Mouse (Mus musculus): ENCODE results near the gene Med11. TPM values are rescaled to one million over a fixed set of nuclear protein-coding genes. Genes with fewer than 3 reads are reported as not detected.
A peak's percentile ranks its signal among the peaks of the same experiment; 100 is the strongest.
"Not testable (repeated sequence)": the region's sequence is repeated elsewhere in the genome, so short reads cannot be mapped to it uniquely, and the experiment has no call there.

The Med11 gene
- polyA plus RNA-seq, 1 experiment: 17.3 TPM

DNA sequence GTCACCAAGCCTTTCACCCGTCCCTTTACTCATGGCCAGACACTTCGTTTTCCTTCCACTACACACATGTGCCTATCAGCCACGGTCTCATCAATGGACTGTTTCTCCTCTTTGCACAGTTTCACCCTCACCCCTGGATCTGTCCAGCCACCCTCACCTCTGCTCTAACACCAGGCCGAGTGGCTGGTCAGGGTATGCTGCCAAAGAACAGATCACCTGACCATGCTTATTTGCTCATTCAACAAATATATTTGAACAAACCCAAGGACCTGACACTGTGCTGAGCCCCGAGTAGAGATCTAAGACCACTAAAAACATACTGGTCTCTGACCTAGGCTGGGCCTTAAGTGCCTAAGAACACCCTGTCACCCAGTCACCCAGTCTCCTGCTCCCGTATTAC, 7.1 kb upstream of the Med11 start:
- DNase-seq (ENCODE audit: extremely low spot score in 1 of 2, low spot score in 1 of 2): no peak

DNA sequence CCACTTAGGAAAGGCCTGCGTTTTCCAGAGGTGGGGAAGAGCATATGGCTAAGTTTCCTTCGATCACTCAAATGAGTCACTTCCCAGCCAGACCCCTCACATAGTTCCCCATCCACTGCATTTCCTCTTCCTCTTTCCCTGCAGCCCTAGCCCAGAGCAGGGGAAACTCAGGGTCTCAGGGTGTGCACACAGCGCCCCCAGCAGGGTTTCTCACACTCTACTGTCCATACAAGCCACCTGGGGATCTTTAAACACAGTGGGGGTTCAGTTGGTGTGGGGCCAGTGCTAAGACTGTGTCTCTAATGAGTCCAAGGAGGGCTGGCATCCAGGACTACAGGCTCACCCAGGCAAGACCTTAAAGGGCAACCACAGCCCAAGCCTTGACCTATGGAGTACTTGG, 5.0 kb upstream of the Med11 start:
- DNase-seq (ENCODE audit: extremely low spot score in 1 of 2, low spot score in 1 of 2): no peak

DNA sequence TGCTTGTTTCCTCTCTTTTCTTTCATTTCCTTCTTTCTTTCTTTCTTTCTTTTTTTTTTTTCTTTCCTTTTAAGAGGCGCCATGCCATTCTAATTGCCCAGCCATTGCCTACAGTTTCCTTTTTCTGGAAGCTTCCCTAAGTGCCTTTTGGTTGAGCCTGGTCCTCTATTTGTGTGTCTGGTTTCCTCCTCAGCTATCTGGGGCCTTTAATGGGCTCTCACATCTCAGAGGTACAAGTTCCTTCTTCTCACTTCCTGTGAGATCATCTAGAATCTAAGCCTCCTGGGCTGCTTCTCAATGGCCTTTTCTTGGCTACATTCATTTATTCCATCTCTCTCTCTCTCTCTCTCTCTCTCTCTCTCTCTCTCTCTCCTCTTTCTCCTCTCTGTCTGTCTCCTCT, 4.3 kb upstream of the Med11 start:
- DNase-seq (ENCODE audit: extremely low spot score in 1 of 2, low spot score in 1 of 2): no peak

DNA sequence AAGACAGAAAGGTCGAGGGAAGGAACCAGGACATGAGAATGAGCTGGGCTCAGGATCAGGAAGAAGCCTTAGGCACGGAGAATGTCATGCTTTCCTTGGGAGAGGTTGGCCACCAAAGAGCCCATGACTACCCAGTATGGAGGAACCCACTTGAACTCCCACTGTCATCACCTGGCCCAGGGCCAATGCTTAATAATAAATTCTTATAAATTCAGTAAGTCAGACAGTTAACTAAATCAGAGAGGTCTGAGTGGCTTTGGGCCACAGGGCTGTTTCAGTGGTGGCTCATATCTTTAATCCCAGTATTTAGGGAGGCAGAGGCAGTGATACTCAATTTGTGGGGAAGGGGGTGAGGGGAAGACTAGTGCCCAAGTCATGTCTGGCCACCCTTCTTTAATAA, 793 bp upstream of the Med11 start:
- no peak for DNase-seq (ENCODE audit: extremely low spot score in 1 of 2, low spot score in 1 of 2)

DNA sequence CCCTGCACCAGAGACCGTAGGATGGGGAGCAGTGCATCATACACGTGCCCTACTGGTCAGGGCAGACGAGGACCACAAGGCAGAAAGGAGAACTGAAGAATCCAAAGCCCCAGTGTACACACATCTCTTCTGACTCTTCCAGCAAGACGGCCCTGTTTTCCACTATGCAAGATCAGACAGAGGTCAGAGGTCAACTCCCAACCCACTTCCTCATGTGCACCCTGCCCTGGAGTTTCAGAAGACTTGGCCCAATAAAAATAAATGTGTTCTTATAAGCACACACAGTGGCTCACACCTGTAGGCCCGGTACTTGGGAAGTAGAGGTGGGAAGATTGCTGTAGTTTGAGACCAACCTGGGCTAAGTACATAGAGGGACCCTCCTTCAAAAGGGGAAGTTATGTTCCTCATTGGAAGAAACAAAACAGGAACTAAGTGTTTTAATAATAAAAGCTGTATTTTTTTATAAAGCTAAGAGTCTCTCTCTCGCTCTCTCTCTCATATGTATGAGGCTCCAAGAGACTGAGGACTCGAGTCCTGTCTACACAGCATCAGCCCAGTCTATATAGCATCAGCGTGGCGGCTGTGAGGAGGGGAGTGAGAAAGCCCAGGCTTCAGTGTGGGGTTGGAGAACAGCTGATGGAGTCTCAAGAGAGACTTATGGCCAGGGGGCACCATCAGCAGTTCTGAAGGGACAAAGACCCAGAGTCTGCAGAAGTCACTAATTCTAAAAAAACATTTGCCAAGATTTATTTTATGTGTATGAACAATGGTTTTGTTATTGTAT, 1.7 kb downstream of the Med11 start:
- DNase-seq (ENCODE audit: extremely low spot score in 1 of 2, low spot score in 1 of 2): no peak

DNA sequence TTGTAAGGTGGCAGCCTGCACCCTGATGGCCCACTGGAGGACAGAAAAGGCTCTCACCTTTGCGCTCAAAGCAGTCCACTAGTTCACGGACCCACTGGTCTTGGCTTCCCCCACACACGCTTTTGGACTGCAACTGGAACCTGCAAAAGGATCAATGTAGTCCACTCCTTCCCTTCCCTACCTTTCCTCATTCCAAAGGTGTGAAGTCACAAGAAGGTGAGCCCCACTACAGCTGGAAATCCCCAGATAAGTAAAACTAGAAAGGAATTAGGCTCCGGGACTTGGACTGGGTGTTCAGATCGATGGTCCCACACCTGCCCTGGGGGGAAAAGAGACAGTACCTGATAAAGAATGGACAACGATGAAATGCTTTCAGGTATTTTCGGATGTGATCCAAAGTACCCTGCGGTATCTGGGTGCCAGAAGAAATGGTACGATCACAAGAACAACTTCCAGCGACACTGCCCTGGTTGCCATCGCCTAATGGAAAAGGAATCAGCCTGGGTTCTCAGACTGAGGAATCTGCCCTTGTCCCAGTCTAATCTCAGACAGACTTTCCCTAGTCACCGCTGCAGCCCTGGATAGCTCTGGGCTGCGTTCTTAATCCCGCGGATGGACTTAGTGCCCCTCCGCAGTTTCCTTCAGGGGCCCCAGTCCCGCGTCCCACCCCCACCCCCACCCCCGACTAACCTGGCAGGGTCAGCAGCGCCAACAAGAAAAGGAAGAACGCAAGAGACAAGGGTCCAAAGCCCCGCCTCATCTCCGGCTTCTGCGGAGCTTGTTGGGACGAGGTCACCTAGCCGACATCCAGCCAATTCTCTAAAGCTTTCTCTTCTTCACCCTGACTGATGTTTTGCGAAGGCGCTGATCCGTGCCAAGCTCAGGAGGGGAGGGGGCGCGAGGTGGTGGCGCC, 7.2 kb downstream of the Med11 start, which contains the start of gene Zmynd15:
Zmynd15 (plus strand) TSS at position 746 of the 913 bp plus-strand sequence.
- no peak for DNase-seq (ENCODE audit: extremely low spot score in 1 of 2, low spot score in 1 of 2)

DNA sequence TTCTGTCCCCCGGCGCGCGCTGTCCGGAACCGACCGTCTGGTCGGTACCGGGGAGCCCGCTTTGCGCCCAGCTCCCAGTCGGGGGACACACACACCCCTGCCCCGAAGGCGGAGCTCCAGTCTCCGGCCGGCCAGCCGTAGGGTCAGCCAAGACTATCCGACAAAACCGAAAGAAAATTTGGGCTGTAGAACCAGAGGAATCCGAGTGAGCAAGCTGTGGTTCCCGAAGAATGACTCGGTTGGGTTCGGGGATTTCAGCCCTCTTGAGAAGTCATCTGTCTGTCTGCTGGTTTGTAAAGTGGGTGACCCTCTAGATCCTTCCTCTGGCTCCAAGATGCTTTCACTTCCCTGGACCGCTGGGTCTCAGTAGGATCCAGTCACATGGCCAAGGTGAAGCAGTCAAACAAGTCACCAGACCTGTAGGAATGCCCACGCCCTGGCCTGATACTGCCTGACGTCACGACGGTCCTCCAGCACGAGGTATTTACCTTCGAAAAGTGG, 7.9 kb downstream of the Med11 start, which contains the start of gene Cxcl16:
Cxcl16 (minus strand) TSS at position 384 of the 501 bp plus-strand sequence.
- DNase-seq (ENCODE audit: extremely low spot score in 1 of 2, low spot score in 1 of 2): no peak

DNA sequence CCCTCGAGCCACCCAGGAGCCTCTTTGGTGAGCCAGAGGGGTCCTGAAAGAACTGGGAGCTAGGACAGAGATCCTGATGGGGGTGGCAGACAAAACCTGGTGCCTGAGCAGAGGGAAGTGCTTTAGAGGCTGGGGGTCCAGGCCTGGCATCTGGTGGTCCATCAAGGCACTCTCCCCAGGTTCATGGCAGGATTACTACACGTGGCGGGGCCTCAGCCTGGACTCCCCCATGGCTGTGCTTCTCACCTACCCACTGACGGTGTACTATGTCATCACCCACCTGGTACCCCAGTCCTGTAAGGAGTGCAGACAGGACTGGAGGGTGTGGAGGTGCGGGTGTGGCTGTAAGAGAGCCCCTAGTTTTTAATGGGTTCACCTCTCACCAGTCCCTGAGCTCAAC, 12.3 kb downstream of the Med11 start:
- no peak for DNase-seq (ENCODE audit: extremely low spot score in 1 of 2, low spot score in 1 of 2)

DNA sequence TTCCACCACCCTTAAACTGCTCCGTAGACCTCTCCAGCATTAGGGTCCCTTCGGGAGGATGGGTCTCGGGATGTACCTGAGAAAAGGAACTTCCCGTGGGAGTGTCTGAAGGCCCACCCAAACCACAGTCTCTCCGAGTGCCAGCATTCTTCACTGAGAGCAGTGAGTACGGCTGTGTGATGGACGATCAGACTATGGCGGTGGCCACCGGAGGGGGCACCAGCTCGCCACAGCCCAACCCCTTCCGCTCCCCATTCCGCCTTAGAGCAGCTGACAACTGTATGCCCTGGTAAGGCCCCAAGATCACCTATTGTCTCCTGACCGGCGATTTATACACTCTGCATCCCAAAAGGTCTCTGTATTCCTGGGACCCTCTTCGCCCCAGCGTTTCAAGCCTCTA, 13.5 kb downstream of the Med11 start:
- DNase-seq (ENCODE audit: extremely low spot score in 1 of 2, low spot score in 1 of 2): no peak

DNA sequence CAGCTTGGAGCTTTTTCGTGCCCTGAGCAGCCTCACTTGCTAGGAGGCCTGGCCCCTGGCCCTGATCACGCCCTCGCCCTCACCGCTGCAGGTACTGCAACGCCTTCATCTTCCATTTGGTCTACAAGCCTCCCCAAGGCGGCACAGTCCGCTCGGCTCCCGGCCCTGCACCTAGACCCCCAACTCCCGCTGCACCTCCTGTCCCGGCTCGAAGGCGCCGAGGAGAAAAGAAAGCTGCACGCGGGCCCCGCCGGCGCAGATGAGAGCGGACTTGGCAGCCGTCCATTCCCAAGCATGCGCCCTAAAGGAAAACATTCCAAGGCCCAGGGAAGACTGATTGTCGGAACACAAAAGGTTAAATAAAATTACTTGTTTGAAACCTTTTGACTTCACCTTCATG, 14.1 kb downstream of the Med11 start:
- DNase-seq (ENCODE audit: extremely low spot score in 1 of 2, low spot score in 1 of 2): no peak

DNA sequence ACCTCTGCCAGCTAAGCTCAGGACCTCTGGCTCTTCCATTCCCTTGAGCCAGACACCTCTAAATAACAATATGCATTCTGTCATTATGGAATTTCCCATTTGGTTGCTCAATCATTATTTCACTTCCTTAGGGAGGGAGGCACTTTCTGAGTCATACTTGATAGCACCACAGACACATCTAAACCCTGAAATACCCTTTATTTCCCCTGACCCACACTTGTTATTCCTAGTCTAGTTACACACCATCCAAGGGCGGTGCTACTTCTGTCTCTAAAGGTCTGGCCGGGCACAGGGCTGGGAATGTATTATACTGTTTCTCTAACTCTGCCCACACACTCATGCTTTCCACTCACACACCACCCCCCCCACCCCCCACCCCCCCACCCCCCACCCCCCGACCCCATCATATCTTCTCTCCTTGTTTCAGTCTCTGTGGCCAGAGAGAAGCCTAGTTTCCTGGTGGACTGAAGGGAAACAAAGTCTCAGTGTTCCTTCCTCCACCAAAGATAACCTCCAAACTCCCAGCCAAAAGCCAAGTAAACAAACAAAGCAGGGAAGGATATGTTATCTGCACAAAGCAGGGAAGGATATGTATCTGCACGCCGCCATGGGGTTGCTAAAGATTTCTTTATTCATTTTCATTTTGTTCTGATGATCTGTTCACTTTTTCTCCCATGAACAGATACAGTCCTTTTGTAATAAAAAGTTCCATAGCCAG, 16.3 kb downstream of the Med11 start:
- no peak for DNase-seq (ENCODE audit: extremely low spot score in 1 of 2, low spot score in 1 of 2)

DNA sequence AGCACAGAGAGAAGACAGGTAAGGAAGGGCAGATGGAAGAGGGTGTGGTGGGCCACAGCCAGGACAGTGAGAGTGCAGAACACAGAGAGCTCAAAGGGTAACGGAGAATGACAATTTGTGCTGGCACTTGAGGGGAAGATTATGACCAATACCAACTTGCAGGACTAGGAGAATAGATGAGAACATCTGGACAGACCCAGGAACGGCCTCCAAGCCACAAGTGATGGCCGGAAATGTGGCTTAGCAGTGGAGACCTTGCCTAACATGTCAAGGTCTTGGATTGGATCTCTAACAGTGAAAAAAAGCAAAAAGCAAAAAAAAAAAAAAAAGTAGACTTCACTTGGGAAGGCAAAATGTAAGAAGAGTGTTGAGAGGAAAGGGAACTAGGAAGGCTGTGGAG, 18.0 kb downstream of the Med11 start:
- DNase-seq (ENCODE audit: extremely low spot score in 1 of 2, low spot score in 1 of 2): no peak

DNA sequence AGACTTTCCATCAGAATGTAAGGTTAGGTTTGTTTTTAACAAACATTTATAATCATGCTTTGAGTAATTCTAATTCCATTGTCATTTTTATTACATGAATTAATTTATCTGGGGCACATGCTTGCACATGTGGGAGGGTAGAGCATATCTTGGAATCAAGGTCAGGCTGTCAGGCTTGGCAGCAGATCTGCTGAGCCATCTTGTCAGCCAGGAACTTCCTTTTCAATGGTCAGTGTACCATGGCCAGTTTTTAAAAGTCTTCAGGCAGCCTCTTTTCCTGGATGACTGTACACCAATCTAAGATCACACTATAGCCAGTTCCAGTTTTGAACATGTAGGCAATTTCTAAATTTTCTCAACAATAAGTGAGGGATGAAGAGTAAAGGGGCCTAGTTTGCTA, 21.0 kb downstream of the Med11 start:
- DNase-seq (ENCODE audit: extremely low spot score in 1 of 2, low spot score in 1 of 2): no peak

DNA sequence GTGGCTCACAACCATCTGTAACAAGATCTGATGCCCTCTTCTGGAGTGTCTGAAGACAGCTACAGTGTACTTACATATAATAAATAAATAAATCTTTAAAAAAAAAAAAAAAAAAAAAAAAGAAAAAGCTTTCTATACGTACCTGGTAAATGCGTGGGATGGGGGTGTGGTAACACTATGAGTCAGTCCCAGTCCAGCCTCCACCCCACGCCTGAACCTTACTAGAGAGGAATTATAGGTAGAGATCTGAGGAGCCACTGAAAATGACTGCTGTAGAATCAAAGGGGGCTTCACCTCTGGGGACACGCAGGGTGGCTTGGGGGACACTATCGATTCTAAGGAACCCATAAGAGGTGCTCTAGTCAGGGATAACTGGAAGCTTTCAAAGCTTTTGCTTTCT, 21.6 kb downstream of the Med11 start:
- DNase-seq (ENCODE audit: extremely low spot score in 1 of 2, low spot score in 1 of 2): not testable (repeated sequence)

DNA sequence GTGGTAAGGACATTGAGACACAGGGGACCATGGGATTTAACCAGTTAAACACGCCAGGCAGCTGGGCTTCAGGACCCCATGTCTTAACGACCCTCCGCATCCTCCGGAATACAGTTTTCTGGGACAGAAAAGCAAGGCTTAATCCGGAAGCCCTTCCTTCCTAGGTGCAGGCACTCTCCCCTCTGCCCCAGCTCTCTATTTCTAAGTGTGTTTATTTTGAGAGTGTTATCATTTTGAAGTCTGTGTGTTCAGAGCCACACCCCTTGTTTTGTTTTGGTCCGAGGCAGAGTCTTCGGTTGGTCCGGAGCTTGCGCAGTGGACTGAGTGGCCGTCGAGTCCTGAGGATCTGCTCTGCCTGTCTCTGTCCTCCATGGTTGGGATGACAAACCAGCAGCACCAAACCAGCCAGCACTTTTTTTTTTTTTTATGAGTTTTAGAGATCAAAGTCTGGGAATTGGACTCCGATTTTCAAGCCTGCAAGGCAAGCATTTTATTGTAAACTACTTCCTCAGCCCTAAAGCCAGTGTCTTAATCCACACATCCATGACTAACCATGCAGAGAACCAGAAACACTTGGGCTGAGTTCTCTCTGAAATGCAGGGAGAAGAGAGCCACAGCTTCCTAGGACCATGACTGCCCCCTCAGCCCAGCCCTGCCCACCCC, 23.3 kb downstream of the Med11 start:
- no peak for DNase-seq (ENCODE audit: extremely low spot score in 1 of 2, low spot score in 1 of 2)

DNA sequence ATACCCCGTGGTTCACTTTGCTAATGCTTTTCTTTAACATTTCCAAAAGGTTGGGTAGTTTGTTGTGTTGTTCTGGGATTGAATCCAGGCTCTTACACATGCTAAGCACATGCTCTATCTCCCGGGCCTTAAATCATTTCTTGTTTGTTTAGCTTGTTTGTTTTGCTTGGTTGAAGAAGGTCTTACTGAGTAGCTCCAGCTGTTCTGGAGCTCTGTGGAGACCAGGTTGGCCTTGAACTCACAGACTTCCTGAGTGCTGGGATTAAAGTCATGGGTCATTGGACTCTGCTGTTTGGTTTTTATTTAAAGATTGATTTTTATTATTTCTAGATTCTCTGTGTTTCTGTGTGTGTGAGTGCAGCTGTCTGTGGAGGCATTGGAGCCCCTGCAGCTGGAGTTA, 33.8 kb downstream of the Med11 start:
- DNase-seq (ENCODE audit: extremely low spot score in 1 of 2, low spot score in 1 of 2): no peak

DNA sequence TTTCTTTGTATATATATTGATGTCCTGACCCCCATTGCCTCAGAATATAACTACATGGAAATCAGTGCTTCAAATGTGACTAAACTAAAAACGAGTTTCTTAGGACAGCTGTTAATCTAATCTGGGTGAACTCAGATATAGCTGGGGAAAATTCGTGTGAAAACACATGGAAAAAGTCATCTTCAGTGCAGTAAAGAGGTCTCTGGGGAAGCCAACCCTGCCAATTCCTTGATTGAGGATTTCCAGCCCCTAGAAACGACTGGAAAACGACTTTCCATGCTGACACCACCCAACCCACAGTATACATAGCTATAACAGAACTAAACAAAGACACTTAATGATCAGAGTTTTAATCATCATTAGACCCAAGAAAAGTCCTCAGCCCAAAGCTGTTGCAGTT, 36.1 kb downstream of the Med11 start:
- DNase-seq (ENCODE audit: extremely low spot score in 1 of 2, low spot score in 1 of 2): no peak

DNA sequence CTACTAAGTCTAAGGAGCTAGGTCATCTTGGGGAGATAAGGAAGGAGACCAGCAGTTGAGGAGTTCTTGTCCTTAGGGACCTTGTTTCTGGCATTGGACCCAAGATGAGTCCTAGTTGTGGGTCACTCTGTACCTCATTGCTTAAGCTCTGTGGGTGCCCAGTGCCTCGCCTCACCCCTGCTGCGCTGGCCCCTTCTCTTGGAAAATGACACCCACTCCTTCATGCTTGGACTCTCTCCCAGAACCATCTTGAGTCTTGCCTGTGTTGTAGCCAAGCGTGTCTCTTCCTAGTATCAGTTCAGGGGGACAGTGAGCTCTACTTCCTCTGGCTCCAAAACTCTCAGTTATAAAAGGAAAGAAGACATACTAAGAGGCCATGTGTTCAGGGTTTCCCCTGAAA, 37.4 kb downstream of the Med11 start:
- DNase-seq (ENCODE audit: extremely low spot score in 1 of 2, low spot score in 1 of 2): peak in 1 of 2 experiments; percentile 15

DNA sequence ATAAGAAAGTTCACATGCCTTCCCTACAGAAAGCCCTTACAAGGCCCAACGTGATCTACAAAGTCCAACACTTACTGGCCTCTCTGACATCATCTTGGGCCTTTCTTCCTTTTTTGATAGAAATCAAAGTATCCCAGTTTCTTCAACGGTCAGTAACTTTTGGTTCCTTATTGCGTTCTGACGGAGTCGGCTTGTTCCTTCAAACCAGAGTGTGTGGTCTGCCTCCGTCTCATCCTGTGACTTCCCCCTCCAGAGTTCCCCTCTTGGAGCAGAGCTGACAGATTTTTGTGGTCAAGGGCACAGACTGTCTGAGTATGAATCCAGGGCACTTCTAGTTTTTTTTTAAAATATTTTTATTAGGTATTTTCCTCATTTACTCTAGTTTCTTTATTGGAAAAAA, 38.0 kb downstream of the Med11 start:
- DNase-seq (ENCODE audit: extremely low spot score in 1 of 2, low spot score in 1 of 2): no peak

Data from frontal cortex, adult 2 months (tissue).